Mouse (Mus musculus) lung, adult 2 months (tissue): ENCODE data around the gene Grid2.

Experiments used
- CTCF ChIP-seq: fragments of 200-500 bp; IDR thresholded peaks from 2 replicates; pipeline ENCODE4 v1.5.1; 2011; ENCODE audit warnings: mild to moderate bottlenecking, low read length, control low read depth; ENCODE audit not compliant: insufficient read depth
- POLR2A ChIP-seq: fragments of 200-500 bp; IDR thresholded peaks from 2 replicates; pipeline ENCODE4 v1.6.1; 2011; ENCODE audit warnings: low read depth, mild to moderate bottlenecking, control low read depth, low read length, borderline replicate concordance; ENCODE audit errors: extremely low read depth

DNA sequence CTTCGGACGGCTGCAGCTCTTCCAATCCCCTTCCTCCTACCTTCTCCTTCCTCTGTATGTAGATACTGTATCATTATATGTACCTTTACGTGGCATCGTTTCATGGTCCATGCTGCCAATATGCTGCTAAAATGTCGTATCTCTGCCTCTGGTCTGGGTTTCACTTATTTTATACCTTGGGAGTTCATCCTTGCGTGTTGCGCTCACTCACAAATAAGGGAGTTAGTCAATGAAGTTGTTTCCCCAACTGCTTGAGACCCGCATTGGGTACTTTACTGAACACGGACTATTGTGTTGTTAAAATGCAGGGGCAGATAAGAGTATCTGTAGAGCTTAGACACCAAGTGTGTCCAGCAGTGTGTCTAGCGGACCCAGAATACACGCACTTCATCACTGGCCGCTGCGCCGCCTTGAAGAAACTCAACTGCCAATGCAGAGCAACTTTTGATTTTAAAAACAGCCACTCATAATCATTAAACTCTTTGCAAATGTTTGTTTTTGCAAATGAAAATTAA, 1474.9 kb downstream of the Grid2 start:
- TF ChIP-seq CTCF (no peak), POLR2A (no peak)
